Mouse (Mus musculus) spleen, adult 2 months (tissue): ENCODE data around the gene Slc6a6.

Experiments used
- CTCF ChIP-seq: fragments of 200-500 bp; IDR thresholded peaks from 2 replicates; pipeline ENCODE4 v1.5.1; 2011; ENCODE audit warnings: mild to moderate bottlenecking, inconsistent platforms; ENCODE audit not compliant: insufficient read depth, insufficient read length, insufficient replicate concordance; ENCODE audit errors: extremely low read depth
- POLR2A ChIP-seq: fragments of 200-500 bp; IDR thresholded peaks from 2 replicates; pipeline ENCODE4 v1.6.1; 2011; ENCODE audit warnings: low read depth, low read length, inconsistent platforms

DNA sequence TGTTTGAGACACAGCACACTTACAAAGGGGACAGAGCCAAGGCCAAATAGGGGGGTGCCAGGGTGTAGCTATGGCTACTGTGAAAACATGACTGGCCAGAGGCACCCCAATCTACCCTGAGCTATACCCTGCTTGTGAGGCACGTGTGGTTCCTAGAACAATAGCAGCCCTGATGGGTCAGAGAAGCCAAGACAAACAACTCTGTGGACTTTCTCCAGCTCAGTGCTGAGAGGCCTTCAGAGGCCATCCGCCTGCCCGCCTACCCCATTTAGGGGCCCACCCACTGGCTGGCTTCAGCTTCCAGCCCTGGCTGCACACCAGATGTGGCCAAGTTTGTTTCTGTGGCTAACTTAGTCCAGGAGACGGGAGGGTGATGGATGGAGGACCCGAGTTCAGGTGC, 52.6 kb downstream of the Slc6a6 start:
- no peak for TF ChIP-seq POLR2A
- TF ChIP-seq CTCF, result no peak
